Mouse (Mus musculus) left cerebral cortex, adult 18-20 months (tissue): ENCODE results near the gene Cdc45. TPM values are rescaled to one million over a fixed set of nuclear protein-coding genes. Genes with fewer than 3 reads are reported as not detected.

Experiments used
- DNase-seq, 2 experiments: peaks; one replicate each; pipeline ENCODE4 v3.0.0; 2021 to 2022; ENCODE audit warnings: low spot score in 2 of 2, mixed read lengths in 1 of 2
- total RNA-seq, 2 experiments: library from RNA; stranded (reverse); gene quantifications; 2 replicates each; pipeline ENCODE4 v1.2.3; 2021

Cdc45 gene
- total RNA-seq, 2 experiments from 2014 or later, result 0.77 to 2.0 TPM

- no peak for DNase-seq
These were observed 78.5 kb downstream of the Cdc45 start for GRCm38 (mm10) chr16:18733100-18733956.

DNA sequence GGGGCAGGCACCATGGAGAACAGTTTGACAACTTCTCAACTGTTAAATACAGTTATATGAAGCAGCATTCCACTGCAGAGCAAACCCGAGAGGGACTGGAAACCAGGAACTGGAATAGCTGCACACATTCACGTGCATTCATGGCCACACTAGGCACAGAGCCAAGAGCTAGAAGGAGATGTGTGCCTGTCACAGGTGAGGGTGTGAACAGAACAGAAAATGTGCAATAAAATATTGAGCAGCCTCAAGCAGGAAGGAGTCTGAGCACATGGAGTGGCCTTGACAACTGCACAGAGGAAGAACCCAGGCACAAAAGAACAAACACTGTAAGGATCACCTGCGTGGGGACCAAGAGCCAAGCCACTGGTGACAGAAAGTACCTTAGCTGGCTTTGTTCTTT is 81.1 kb downstream of the Cdc45 start:
- no peak for DNase-seq

Other genes starting within 250 kb of the Cdc45 start
- 1 to 10 TPM; 1.3 TPM for gene Tbx1, start 221.3 kb downstream of the Cdc45 start, total RNA-seq
- 1 to 10 TPM; 1.1 to 1.3 TPM for gene Gp1bb, start 189.6 kb downstream of the Cdc45 start, total RNA-seq
- gene Gm49601, start 185.6 kb downstream of the Cdc45 start, total RNA-seq, result 100 to 1,000 TPM; 231 to 252 TPM
- gene Sept5, start 182.0 kb downstream of the Cdc45 start, total RNA-seq, result 100 to 1,000 TPM; 824 to 876 TPM
- 10 to 100 TPM; 47.2 to 51.8 TPM for gene Cldn5, start 35.1 kb downstream of the Cdc45 start, total RNA-seq
- 10 to 100 TPM; 87.5 to 97.2 TPM for gene Ufd1, start 208 bp downstream of the Cdc45 start, total RNA-seq
- 10 to 100 TPM; 24.1 to 26.6 TPM for gene 2510002D24Rik, start 24.6 kb upstream of the Cdc45 start, total RNA-seq
- gene Gm28539, start 24.6 kb upstream of the Cdc45 start, total RNA-seq, result 10 to 100 TPM in 1 of 2 experiments, 1 to 10 TPM in 1; 5.6 to 13.5 TPM
- 10 to 100 TPM; 36.1 to 38.2 TPM for gene Mrpl40, start 64.9 kb upstream of the Cdc45 start, total RNA-seq
- 10 to 100 TPM; 78.6 to 87.7 TPM for gene Hira, start 65.0 kb upstream of the Cdc45 start, total RNA-seq